Mouse (Mus musculus) forebrain, embryonic 13.5 days (tissue): Measurements from ENCODE around the gene 4931428L18Rik. TPM values are rescaled to one million over a fixed set of nuclear protein-coding genes. Genes with fewer than 3 reads are reported as not detected.

Experiments used
- ATAC-seq: fragments of 200-750 bp; cut with Nextera tagmentation; 2 replicates; pipeline ENCODE4 v1.8.0; 2017
- H3K27ac ChIP-seq: fragments of 300-500 bp; sonication (generic); 2 replicates; pipeline ENCODE4 v1.5.1; 2015; ENCODE audit warnings: inconsistent platforms, mild to moderate bottlenecking, moderate library complexity
- H3K27me3 ChIP-seq: fragments of 300-500 bp; sonication (generic); 2 replicates; pipeline ENCODE4 v1.6.1; 2015; ENCODE audit warnings: mild to moderate bottlenecking, inconsistent platforms
- H3K36me3 ChIP-seq: fragments of 300-500 bp; sonication (generic); 2 replicates; pipeline ENCODE4 v1.6.1; 2015; ENCODE audit warnings: mild to moderate bottlenecking, inconsistent platforms; ENCODE audit not compliant: poor library complexity, severe bottlenecking
- H3K4me1 ChIP-seq: fragments of 300-500 bp; sonication (generic); 2 replicates; pipeline ENCODE4 v1.6.1; 2015; ENCODE audit warnings: inconsistent platforms
- H3K4me2 ChIP-seq: fragments of 300-500 bp; sonication (generic); 2 replicates; pipeline ENCODE4 v1.6.1; 2015; ENCODE audit warnings: inconsistent platforms, mild to moderate bottlenecking, moderate library complexity
- H3K4me3 ChIP-seq: fragments of 300-500 bp; sonication (generic); 2 replicates; pipeline ENCODE4 v1.5.1; 2015; ENCODE audit warnings: mild to moderate bottlenecking, inconsistent platforms
- H3K9ac ChIP-seq: fragments of 300-500 bp; sonication (generic); 2 replicates; pipeline ENCODE4 v1.6.1; 2015; ENCODE audit warnings: mild to moderate bottlenecking, inconsistent platforms
- H3K9me3 ChIP-seq: fragments of 300-500 bp; sonication (generic); replicated peaks from 2 replicates; pipeline ENCODE4 v1.6.1; 2016; ENCODE audit warnings: inconsistent platforms
- WGBS: fragments of 180-500 bp; shearing (Covaris S2); methylation state at CpG from one replicate; pipeline ENCODE4 v1.1.7; 2015; 5-methylcytosine and 5-hydroxymethylcytosine counted together
- polyA plus RNA-seq: library from polyadenylated mRNA; unstranded; fragments of >200 nt; fragmentation: Nextera tagmentation; extraction: Ambion mirVana; gene quantifications from 2 replicates; pipeline ENCODE4 v1.2.1, GENCODE M21; 2015

The 4931428L18Rik gene
- polyA plus RNA-seq, 1 experiment from 2014 or later, result not detected

DNA sequence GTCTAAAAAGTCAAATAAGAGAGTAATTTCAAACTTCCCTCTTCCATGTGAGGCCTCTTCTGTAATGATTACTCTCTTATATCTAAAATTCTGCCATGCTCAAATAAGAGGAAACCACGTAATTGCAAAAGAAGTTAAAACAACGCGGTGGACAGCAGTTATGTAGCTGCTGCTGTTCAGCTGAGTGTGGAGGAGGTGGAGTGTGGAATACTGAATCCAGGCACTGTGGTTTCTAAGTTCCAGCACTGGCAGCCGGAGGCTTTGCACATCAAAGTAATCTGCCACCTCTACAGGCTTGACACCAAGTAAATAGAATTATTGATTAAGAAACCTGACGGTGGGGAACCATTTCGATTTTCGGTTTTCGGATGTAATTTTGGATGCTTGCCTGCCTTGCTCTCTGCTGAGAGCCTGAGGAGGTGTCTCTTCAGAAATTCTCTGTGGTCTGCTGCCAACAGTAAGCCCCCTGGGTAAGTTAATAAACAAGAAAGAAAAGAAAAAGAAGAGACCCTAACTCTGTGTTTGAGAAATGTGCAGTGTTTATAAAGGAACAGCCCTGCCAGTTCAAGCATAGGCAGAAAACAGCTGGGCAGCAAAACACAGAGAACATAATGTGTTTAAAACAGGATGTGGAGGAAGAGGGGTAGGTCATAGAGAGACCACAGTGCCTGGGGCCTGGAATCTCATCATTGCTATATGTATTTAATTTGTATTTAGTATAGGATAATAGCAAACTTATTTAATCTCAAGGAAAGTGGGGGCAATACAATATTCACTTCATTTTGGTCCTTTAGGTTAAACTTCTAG lies 80.0 kb downstream of the 4931428L18Rik start:
- no peaks in the 10 kb centered on the region for H3K4me1 ChIP-seq
- ATAC-seq, result no peak

DNA sequence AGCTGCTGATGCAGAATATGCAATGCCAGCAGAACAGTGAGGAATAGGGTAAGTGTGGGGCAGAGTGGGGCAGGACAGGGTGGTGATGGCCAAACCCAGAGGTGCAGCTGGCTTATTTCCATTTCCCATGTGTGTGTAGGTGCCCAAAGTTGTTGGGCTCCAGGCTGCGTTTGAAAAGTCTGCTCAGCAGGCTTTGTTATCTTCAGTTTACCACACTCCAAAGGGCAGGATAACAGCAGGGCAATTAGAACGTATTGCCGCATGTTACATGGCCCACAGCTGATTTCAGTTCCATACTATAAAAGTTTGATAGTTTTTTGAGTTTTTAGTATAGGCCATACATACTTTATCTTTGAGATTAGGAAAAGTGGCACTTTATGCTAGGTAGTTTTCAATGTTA lies 84.1 kb downstream of the 4931428L18Rik start:
- Histone ChIP-seq H3K36me3 (no peaks in the 10 kb centered on the region), H3K9me3 (no peaks in the 10 kb centered on the region), H3K27ac (no peak overlapping the region), H3K4me1 (no peaks in the 10 kb centered on the region), H3K9ac (no peak overlapping the region), H3K27me3 (no peaks in the 10 kb centered on the region), H3K4me2 (no peak overlapping the region), H3K4me3 (no peak overlapping the region)
- WGBS, result 81% methylated on average over 3 of the region's 3 CpGs
- no peak for ATAC-seq

More for the DNA sequence above, 80.0 kb downstream of the 4931428L18Rik start:
- no peaks in the 10 kb centered on the region for H3K9me3 ChIP-seq
- no peak overlapping the region for H3K27ac ChIP-seq
- H3K9ac ChIP-seq, result no peak overlapping the region
- H3K27me3 ChIP-seq, result no peaks in the 10 kb centered on the region
- H3K36me3 ChIP-seq, result no peaks in the 10 kb centered on the region
- no peak overlapping the region for H3K4me2 ChIP-seq
- no peak overlapping the region for H3K4me3 ChIP-seq
- WGBS, result 72% methylated on average over 8 of the region's 8 CpGs

DNA sequence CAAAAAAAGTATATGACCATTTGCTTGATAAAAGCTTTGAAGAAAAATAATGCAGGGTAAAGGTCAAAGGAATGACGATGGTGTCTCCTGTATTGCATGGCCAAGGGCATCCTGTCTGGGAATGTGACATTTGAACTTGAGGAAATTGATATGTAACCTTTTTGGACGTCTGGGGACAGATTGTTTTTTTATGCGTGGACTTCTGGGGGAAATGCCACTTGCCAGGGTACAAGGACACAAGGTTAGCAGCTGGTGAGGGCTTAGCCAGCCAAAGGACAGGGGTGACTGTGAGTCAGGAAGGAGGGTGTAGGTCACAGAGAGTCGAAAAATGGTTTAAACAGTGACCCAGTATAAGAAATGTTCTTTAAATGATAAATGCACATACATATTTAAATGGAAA lies 109.0 kb downstream of the 4931428L18Rik start:
- Histone ChIP-seq H3K27ac (no peak overlapping the region), H3K36me3 (no peaks in the 10 kb centered on the region), H3K4me1 (no peaks in the 10 kb centered on the region), H3K4me3 (no peak overlapping the region), H3K4me2 (no peak overlapping the region), H3K9me3 (no peaks in the 10 kb centered on the region), H3K27me3 (no peaks in the 10 kb centered on the region), H3K9ac (no peak overlapping the region)
- 81% methylated on average over 4 of the region's 4 CpGs for WGBS
- no peak for ATAC-seq

DNA sequence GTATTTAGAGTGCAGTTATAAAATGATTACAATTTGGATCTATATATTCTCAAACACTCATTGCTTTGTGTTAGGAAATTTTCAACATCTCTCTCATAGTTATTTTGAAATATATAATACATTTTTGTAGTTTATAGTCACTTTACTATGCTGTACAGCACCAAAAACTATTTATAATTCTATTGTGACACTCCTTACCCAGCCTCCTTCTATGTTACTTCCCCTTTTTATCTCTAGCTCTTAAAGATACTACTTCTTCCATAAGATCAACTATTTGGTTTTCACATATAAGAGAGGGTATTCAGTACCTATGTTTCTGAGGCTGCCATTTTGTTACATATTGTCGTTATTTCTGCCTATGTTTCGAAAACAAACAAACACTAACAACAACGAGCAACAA lies 114.5 kb downstream of the 4931428L18Rik start:
- Histone ChIP-seq H3K4me3 (no peak overlapping the region), H3K4me2 (no peak overlapping the region), H3K36me3 (no peaks in the 10 kb centered on the region), H3K27me3 (no peaks in the 10 kb centered on the region), H3K9ac (no peak overlapping the region), H3K27ac (no peak overlapping the region), H3K9me3 (no peaks in the 10 kb centered on the region), H3K4me1 (no peaks in the 10 kb centered on the region)
- no peak for ATAC-seq
- 89% methylated on average over 3 of the region's 3 CpGs for WGBS

DNA sequence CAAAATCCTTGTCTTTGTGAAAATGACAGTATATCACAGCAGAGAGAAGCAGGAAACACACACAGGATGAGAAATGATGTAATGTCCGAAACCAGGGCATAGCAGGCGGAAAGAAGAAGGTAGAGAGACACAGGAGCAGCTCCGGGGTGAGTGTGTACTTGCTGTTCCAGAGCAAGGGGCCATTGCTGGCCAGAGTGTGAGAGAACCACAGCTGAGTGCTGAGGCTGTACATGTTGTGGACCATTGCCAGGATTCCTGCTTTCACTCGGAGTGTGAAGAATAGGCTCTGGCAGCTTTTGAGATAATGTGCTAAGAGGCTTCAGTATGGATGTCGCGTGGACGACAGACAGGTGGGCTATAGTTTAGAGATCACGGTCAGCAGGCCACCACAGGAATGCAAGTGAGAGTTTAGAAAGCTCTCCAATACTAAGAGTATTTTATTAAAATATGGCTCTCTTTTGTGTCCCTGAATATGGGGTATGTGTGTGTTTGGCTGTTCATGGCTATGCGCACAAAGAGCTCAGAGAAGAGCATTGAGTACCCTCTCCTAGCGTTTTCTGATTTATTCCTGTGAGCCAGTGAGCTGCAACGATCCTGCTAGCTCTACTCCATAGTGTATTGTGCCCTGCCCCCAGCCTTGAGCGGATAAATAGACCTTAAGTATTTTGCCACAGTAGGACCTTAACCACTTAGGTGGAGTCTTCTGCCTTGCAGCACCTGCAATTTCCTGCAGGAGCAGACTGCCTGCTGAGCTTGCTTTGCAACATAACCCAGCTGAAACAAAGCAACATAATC lies 119.4 kb downstream of the 4931428L18Rik start:
- H3K4me2 ChIP-seq, result no peak overlapping the region
- H3K27ac ChIP-seq, result no peak overlapping the region
- no peak overlapping the region for H3K4me3 ChIP-seq
- H3K9ac ChIP-seq, result no peak overlapping the region
- H3K36me3 ChIP-seq, result no peaks in the 10 kb centered on the region
- no peaks in the 10 kb centered on the region for H3K4me1 ChIP-seq
- no peaks in the 10 kb centered on the region for H3K27me3 ChIP-seq
- H3K9me3 ChIP-seq, result no peaks in the 10 kb centered on the region
- peak; percentile 53; the same call in 1 of the 2 replicates for ATAC-seq
- 71% methylated on average over 12 of the region's 12 CpGs for WGBS

DNA sequence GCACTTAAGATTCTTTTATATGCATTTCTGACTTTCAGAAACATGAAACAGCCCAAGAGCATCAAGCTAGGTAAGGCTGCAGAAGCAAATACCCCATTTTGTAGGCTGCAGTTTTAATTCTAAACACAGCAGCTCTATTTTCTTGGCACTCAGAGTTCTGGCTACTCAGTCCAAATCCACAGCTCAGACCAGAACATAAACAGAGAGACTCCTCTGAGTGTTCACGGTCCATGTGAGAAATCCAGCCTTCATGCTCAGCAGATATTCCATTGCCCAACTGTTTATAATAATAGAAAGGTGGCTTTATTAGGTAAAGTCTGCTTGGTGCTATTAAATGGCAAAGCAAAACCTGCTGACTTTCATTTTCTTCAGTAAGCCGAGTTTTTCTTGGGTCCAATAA lies 120.2 kb downstream of the 4931428L18Rik start:
- Histone ChIP-seq H3K4me3 (no peak overlapping the region), H3K27ac (no peak overlapping the region), H3K9ac (no peak overlapping the region), H3K9me3 (no peaks in the 10 kb centered on the region), H3K36me3 (no peaks in the 10 kb centered on the region), H3K27me3 (no peaks in the 10 kb centered on the region), H3K4me2 (no peak overlapping the region), H3K4me1 (no peaks in the 10 kb centered on the region)
- no peak for ATAC-seq
- 85% methylated on average over 2 of the region's 2 CpGs for WGBS

DNA sequence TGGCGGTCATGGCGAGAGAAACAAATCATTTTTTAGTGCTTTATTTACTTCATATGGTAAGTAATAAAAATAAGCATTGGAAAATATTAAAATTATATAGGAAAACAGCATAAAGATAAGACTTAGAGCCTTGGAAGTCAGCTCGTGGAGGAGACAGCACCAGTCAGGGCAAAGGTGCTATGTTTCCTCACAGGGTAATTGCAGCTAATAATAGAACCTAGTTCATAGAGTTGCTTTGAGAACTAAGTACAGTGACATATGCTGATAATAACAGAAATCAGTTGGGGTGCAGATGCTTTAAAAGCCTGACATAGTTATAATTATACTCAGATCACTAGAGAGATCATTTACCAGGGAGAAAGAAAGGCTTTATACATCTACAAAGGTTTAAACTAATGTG lies 125.3 kb downstream of the 4931428L18Rik start:
- Histone ChIP-seq H3K27ac (no peak overlapping the region), H3K36me3 (no peaks in the 10 kb centered on the region), H3K27me3 (no peaks in the 10 kb centered on the region), H3K9ac (no peak overlapping the region), H3K4me2 (no peak overlapping the region), H3K4me1 (no peaks in the 10 kb centered on the region), H3K9me3 (no peaks in the 10 kb centered on the region), H3K4me3 (no peak overlapping the region)
- no peak for ATAC-seq
- 86% methylated on average over 3 of the region's 3 CpGs for WGBS

DNA sequence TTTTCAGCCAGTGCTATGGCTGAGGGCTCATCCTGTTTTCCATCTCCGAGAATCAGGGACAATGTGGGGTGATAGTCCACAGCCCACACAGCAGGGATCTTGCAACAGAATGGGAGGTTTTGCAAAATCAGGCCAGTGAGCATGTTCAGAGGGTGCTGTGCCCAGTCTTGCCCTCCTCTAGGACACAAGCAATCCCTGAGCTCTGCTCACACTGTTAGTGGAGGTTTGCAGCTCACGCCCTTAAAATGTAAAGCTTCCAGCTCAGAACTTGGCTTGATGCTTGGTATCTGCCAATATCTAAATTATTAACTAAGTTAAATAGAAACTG lies 126.1 kb downstream of the 4931428L18Rik start:
- WGBS, result 60% methylated on average over 2 of the region's 2 CpGs
- Histone ChIP-seq H3K27me3 (no peaks in the 10 kb centered on the region), H3K9ac (no peak overlapping the region), H3K9me3 (no peaks in the 10 kb centered on the region), H3K4me3 (no peak overlapping the region), H3K36me3 (no peaks in the 10 kb centered on the region), H3K4me2 (no peak overlapping the region), H3K27ac (no peak overlapping the region), H3K4me1 (no peaks in the 10 kb centered on the region)
- no peak for ATAC-seq

DNA sequence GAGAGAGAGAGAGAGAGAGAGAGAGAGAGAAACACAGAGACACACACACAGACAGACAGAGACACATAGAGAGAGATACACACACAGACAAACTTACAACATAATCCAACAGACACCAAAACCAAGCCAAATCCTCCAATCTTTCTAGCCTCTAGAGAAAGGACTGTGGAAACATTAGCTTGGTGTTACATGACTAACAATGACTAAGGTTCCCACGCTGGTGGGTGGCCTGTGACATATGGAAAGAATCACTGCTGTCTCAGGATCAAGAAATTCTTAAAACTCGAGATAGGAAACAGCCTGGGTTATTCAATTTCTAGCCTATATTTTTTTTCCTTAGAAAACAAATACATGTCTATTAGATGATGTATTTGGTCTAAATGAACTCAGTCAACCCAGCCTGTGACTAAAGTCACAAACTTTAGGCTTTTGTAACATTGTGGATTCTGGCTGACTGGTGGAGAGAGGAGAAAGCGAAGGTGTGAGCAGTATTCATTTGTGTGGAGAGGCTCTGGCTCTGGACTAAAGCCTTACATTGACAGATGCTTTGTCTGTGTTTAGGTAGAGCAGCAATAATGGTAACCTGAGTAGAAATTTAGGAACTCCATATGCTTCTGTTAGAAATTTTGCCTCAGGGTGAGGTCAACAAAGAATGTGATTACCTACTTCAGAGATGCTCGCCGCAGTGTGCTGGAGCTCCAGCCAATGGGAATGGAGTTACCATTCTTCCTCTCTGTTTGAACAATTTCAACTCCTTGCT lies 126.6 kb downstream of the 4931428L18Rik start:
- no peak for ATAC-seq
- WGBS, result 73% methylated on average over 5 of the region's 5 CpGs

DNA sequence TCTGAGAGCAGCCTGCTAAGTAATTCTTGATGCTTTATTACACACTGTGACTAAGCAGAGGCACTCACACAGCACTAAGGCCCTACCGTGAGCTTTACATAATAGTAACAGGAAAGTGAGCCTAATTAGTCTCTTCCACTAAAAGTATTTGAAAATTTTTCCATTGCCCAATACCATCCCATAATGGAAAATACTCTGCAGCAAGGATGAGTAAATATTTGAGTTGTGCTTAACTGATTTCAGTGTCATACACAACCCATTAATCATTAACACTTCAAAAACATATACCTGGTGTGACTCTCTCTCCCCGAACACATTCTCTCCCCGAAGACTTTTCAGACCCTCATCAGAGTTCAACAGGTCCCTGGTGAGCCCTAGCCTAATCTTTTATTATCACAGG lies 127.7 kb downstream of the 4931428L18Rik start:
- H3K27ac ChIP-seq, result no peak overlapping the region
- no peak overlapping the region for H3K4me3 ChIP-seq
- no peak for ATAC-seq
- WGBS, result 84% methylated on average over 3 of the region's 3 CpGs
- H3K4me2 ChIP-seq, result no peak overlapping the region
- H3K9ac ChIP-seq, result no peak overlapping the region
- H3K4me1 ChIP-seq, result no peaks in the 10 kb centered on the region
- H3K27me3 ChIP-seq, result no peaks in the 10 kb centered on the region
- H3K9me3 ChIP-seq, result no peaks in the 10 kb centered on the region
- H3K36me3 ChIP-seq, result no peaks in the 10 kb centered on the region

More for the DNA sequence above, 126.6 kb downstream of the 4931428L18Rik start:
- H3K9ac ChIP-seq, result no peak overlapping the region
- no peak overlapping the region for H3K4me2 ChIP-seq
- no peaks in the 10 kb centered on the region for H3K4me1 ChIP-seq
- H3K4me3 ChIP-seq, result no peak overlapping the region
- no peak overlapping the region for H3K27ac ChIP-seq
- H3K36me3 ChIP-seq, result no peaks in the 10 kb centered on the region
- no peaks in the 10 kb centered on the region for H3K9me3 ChIP-seq
- H3K27me3 ChIP-seq, result no peaks in the 10 kb centered on the region

DNA sequence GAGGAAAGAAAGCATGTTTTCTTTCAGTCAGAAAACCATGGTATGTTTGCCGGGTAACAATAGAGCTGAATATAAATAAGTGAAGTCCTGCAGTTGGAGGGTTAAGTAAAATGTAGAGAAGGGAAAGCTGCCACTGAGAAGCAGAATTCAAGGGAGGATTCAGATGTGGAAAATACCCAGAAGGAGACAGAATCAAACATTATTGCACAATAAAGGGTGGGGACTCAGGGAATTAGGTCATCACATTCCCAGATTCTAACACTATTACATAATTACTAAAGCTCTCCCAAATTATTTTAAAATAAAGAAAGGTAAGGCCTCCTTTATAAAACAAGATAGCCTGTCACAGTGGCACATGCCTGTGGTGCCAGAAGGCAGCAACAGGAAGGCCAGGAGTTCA lies 128.5 kb downstream of the 4931428L18Rik start:
- no peak overlapping the region for H3K9ac ChIP-seq
- H3K4me1 ChIP-seq, result no peaks in the 10 kb centered on the region
- no peak overlapping the region for H3K4me2 ChIP-seq
- ATAC-seq, result no peak
- no peaks in the 10 kb centered on the region for H3K9me3 ChIP-seq
- no peaks in the 10 kb centered on the region for H3K36me3 ChIP-seq
- H3K27me3 ChIP-seq, result no peaks in the 10 kb centered on the region
- 87% methylated on average over 1 of the region's 1 CpGs for WGBS
- no peak overlapping the region for H3K27ac ChIP-seq
- no peak overlapping the region for H3K4me3 ChIP-seq

DNA sequence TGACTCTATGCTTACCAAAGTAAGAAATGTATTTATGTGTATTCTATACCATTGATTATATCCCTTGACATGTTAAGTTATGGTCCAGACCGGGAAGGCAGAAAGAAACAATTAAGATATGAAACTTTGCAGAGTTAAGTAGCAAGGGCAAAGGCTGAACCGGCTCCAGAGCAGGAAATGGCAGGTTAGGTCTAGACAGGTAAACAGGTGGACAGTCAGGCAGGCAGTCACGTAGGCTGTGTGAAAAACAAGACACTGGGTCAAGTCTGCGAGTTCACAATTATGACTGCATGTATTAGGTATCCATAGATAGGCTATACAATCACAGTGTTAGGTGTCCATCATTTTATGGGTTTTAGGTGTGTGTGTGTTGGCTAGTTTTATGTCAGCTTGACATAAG lies 133.8 kb downstream of the 4931428L18Rik start:
- no peak for ATAC-seq
- WGBS, result 89% methylated on average over 4 of the region's 4 CpGs
- Histone ChIP-seq H3K27me3 (no peaks in the 10 kb centered on the region), H3K4me3 (no peak overlapping the region), H3K9me3 (no peaks in the 10 kb centered on the region), H3K36me3 (no peaks in the 10 kb centered on the region), H3K4me2 (no peak overlapping the region), H3K27ac (no peak overlapping the region), H3K4me1 (no peaks in the 10 kb centered on the region), H3K9ac (no peak overlapping the region)
